Mouse (Mus musculus) heart, postnatal 36 days (tissue): ENCODE data around the gene Chd3. TPM values are rescaled to one million over a fixed set of nuclear protein-coding genes. Genes with fewer than 3 reads are reported as not detected.

Source experiments
- DNase-seq, 2 experiments: peaks; one replicate each; pipeline ENCODE4 v3.0.0; 2021 to 2022
- intact Hi-C: fragments of 180-260 bp; cut with DNase I; formaldehyde crosslinking; loops from one replicate; pipeline ENCODE4 v1.15.1; 2025
- total RNA-seq, 2 experiments: library from RNA; stranded (reverse); gene quantifications; 2 replicates each; pipeline ENCODE4 v1.2.3; 2021

The Chd3 gene
- total RNA-seq, 2 experiments from 2014 or later = 21.8 to 22.8 TPM

DNA sequence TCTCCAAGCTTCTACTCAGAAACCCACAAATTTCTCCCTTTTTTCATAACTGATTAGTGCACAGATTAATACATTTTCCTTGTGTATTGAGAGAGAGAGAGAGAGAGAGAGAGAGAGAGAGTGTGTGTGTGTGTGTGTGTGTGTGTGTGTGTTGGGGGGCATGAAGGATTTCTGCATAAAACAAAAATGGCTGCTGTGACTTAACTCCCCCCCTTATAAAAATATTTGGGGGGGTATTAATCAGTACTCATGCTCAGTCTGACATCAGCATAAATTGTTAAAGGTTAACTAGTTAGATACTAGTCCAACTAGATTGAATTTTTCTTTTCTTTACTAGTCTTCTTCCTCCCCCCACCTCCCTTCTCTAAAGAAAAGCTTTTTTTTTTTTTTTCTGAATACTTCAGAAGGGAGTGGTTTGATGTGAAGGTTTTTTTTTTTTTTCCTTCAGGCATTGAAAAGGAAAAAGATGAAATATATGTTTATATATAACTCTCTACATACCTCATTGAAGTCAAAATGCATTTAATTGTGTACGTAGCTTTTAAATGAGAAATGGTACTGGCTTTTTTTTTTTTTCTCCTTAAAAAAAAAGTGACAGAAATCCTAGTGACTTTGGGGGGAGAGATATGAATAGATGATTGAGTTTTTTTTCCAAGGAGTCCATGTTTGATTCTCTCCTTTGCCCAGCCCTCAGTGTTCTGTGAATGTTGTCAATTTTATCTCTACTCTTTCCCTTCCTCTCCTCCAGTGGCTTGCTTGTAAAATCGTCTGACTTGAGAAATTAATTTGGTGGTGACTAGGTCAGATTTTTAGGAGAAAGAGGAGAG is 997 bp upstream of the Chd3 start:
- DNase-seq = no peak
- intact Hi-C loops = loop anchor here (2.0 kb wide), 1 partner anchor 43 kb away; the partner anchor contains the start of gene Kcnab3

DNA sequence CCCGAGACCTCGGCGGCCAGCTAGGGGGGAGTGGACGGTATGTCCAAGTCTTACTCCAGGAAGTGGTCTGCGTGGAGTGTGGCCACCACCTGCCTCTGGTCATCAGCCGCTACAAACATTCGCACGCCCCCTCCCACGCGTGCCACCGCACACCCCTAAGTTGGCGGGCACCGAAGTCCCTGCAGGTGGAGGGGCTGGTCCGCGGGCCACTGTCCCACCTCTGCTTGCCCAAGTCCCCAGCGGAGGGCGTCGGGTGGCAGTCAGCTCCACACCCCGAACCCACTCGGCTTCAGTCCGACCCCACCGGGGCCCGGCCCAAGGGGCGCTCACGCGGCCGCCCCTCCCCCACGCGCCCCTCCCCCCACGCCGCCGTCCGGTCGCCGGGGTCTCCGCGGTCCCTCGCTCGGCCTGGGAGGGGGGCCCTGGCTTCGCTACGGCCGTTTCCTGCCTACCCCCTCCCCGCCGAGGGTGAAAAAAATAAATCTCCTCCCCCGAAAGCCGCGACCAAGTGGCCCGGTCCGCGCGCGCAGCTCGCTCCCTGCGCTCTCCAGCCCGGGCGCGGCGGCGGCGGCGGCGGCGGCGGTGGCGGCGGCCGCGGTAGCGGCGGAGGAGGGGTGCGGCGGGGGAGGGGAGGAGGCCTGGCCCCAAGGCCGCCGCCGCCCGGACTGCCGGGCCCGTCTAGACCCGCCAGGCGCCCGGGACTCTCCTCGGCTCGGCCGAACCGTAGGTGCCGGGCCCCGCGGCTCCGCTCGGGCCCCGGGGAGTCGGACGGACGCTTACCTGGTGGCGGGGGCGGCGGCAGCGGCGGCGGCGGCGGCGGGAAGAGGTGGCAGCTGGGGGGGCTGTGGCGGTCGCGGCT is 621 bp downstream of the Chd3 start:
- peak; percentile 51 to 61 for DNase-seq
- intact Hi-C loops = loop anchor here (2.0 kb wide), 1 partner anchor 42 kb away; the partner anchor contains the start of gene Kcnab3

GRCm38 (mm10) chr11:69367616-69368355 is 1.4 kb downstream of the Chd3 start:
- intact Hi-C loops = loop anchor here (2.0 kb wide), 1 partner anchor 41 kb away; the partner anchor contains the start of gene Kcnab3
- peak; percentile 27 to 42 for DNase-seq

DNA sequence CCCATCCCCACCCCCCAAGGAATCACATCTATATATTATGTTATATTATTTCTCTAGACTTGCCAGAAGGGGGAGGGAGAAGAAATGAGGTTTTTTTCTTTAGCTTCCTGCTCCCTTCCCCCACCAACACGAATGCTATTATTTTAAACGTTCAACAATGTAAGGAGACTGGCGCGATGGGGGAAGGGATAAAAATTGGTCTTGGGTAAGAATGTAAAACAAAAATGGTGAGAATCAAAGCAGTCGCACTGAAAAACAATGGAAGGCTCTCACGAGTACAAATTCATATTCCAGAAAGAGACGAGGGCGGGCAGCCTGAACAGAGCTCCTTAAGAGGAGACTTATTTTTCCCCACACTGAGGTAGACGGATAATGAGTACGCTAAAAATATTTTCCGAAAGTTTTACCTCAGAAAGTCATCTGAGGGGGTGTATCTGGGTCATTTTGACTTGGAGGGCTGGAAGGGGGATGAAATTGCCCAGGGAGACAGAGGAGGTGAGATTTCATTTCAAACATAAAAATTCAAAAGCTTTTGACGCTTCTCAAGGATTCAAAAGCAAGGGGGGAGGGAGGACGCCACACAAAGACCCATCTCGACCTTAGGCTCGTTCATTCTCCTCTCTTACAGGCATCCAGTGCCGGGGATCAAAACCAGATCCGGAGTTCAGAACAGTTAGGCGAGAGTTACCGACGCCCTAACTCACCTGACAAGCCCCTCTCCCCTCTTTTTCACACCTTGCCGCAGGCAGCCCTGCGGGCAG is 2.2 kb downstream of the Chd3 start:
- DNase-seq = peak; percentile 22 to 48
- intact Hi-C loops = no loop called here

DNA sequence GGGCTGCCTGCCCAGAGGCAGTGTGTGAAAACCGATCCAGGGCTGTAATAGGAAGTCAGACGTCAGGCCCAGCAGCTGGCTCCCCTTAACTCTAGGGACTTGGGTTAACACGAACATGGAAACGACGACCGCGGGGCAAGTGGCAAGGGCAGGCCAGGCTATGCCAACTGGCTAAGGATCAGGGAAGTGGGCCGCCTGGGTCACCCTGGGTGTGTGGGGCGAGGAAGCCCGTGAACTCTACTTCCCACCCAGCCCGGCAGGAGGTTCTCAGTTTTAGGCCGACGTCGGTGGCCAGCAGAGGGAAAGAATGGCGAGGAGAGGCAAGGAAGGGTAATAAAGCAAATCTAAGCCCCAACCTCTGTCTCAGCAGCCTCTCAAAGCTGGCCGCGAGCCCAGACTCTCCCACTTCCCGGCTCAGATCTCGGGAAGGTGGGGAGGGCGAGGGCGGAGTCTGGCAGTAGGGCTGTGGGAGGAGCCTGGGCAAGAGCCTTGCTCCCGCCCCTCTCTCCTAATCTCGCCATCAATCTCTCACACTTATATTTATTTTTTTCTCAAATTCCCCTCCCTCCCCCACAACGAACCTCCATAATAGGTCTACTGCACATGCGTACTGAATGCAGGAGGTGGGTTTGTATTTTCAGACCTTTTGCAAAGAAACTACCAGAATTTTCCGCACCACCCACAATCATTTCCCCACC is 2.9 kb downstream of the Chd3 start:
- peak; percentile 92 to 96 for DNase-seq
- intact Hi-C loops = no loop called here

DNA sequence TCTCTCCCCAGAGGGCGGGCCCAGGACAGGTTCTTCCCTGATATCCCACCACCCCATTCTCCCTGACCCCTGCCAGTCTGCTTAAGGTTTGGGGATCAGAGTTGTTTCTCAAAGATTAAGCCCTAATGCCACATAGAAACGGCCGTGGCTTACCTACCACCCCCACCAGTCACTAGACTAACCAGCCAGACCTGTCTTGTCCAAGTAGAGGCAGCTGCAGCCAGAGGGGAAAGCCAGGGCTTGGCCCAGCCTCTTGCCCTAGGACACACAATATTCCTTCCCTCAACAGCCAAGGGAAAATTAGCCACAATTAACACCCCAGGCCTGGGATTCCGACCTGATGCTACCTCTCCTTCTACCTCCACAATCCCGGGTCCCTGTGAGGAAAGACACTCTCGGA is 3.5 kb downstream of the Chd3 start:
- intact Hi-C loops = loop anchor here (2.0 kb wide), 2 partner anchors 25 to 55 kb away; partner anchors contain the start of gene Rnf227
- DNase-seq = no peak

- intact Hi-C loops = loop anchor here (2.0 kb wide), 2 partner anchors 24 to 56 kb away; partner anchors contain the start of gene Rnf227
Measured at GRCm38 (mm10) chr11:69364910-69365309, 4.3 kb downstream of the Chd3 start.

DNA sequence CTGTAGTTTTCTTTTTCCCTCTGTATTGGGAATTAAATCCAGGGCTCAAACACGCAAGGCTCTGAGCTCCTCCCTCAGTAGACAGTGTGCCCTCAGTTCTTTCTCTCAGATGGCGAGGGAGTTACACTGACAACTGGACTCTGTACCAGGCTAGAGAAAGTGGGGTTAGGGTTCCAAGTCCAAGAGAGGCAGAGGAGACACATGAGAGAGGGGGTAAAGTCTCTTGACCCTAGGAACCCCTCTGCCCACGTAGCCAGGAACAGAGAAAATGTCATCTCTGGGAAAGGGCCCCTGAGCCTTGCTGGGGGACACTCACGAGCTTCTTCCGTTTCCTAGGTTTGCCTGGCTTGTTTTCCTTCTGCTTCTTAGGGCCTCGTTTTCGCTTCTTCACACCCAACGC is 4.8 kb downstream of the Chd3 start:
- no peak for DNase-seq
- intact Hi-C loops = loop anchor here (2.0 kb wide), 2 partner anchors 24 to 56 kb away; partner anchors contain the start of gene Rnf227

More at GRCm38 (mm10) chr11:69364910-69365309, 4.3 kb downstream of the Chd3 start:
- DNase-seq = peak; percentile 93 to 95

GRCm38 (mm10) chr11:69362479-69362878 is 6.7 kb downstream of the Chd3 start:
- no peak for DNase-seq
- intact Hi-C loops = no loop called here

DNA sequence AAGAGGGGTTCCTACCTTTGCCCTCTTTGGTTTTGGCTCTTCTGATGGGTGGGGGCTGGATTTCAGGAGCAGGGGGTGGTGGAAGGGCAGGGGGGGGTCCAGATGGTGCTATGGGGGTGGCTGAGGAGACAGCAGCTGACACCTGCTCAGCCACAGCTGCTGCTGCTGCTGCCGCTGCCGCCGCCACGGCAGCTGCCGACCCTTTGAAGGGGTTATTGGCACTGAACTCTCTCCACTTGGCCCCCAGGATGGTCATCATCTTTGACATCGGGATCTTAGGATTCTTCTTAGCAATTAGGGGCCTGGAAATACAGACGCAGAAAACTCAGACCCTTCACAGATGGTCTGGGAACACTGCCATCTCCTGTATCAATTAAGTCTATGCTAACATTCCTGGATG is 7.2 kb downstream of the Chd3 start:
- intact Hi-C loops = no loop called here
- DNase-seq = no peak

- DNase-seq = no peak
Measured at GRCm38 (mm10) chr11:69357690-69358089, 11.5 kb downstream of the Chd3 start.

GRCm38 (mm10) chr11:69356544-69356943 is 12.7 kb downstream of the Chd3 start:
- DNase-seq = no peak
- intact Hi-C loops = no loop called here

More at GRCm38 (mm10) chr11:69357690-69358089, 11.5 kb downstream of the Chd3 start:
- intact Hi-C loops = no loop called here

GRCm38 (mm10) chr11:69346441-69346840 is 22.8 kb downstream of the Chd3 start:
- intact Hi-C loops = no loop called here
- DNase-seq = no peak

GRCm38 (mm10) chr11:69340161-69341131 is 28.8 kb downstream of the Chd3 start, which contains the start of gene Rnf227:
Gene Rnf227 (plus strand): TSS chr11:69340461.
- peak; percentile 66 to 83 for DNase-seq
- intact Hi-C loops = loop anchor here (2.0 kb wide), 1 partner anchor 24 kb away; no protein-coding TSS in a partner anchor

GRCm38 (mm10) chr11:69334796-69335195 is 34.4 kb downstream of the Chd3 start:
- no peak for DNase-seq
- intact Hi-C loops = loop anchor here (5.0 kb wide), 2 partner anchors 53 to 62 kb away; no protein-coding TSS in a partner anchor

- no peak for DNase-seq
- intact Hi-C loops = loop anchor here (5.0 kb wide), 2 partner anchors 53 to 62 kb away; no protein-coding TSS in a partner anchor
Measured at GRCm38 (mm10) chr11:69333922-69334321, 35.3 kb downstream of the Chd3 start.

DNA sequence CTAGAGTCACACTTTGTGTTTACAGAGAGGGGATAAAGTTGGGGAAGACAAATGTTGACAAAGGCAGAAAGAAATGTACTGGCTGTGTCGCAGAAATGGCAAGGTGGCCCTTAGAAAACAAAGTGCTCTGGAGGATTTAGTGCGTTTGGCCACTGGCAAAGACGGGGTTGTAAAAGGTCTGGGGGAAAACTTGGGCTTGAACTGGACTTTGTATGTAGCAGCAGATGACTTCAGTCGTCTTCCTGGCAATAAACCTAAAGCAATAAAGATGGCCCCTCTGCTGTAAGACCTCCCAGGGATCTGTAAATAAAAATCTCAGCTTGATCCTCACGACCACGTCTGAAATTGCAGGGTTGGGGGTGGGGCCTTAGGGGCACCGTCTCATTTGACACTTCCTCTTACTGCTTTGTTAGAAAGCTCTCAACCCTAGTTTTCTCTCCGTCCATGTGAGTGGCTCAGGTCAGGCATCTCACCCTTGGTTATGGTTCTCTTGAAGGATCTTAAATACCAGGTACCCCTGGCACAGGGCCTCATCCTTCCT is 36.4 kb downstream of the Chd3 start:
- DNase-seq = no peak
- intact Hi-C loops = loop anchor here (5.0 kb wide), 2 partner anchors 55 to 60 kb away; no protein-coding TSS in a partner anchor
